Mouse (Mus musculus) liver, embryonic 15.5 days (tissue): ENCODE results near the gene Pnpo. TPM values are rescaled to one million over a fixed set of nuclear protein-coding genes. Genes with fewer than 3 reads are reported as not detected.

Experiments
- ATAC-seq: fragments of 200-750 bp; cut with Nextera tagmentation; 2 replicates; pipeline ENCODE4 v1.8.0; 2017; ENCODE audit warnings: moderate number of reproducible peaks, mild to moderate bottlenecking, moderate library complexity; ENCODE audit not compliant: insufficient read depth
- H3K27ac ChIP-seq: fragments of 300-500 bp; sonication (generic); replicated peaks from 2 replicates; pipeline ENCODE4 v1.5.1; 2015; ENCODE audit warnings: mild to moderate bottlenecking, inconsistent platforms
- H3K27me3 ChIP-seq: fragments of 300-500 bp; sonication (generic); 2 replicates; pipeline ENCODE4 v1.6.1; 2015; ENCODE audit warnings: mild to moderate bottlenecking, inconsistent platforms
- H3K36me3 ChIP-seq: fragments of 300-500 bp; sonication (generic); replicated peaks from 2 replicates; pipeline ENCODE4 v1.6.1; 2015; ENCODE audit warnings: moderate library complexity, mild to moderate bottlenecking, inconsistent platforms
- H3K4me1 ChIP-seq: fragments of 300-500 bp; sonication (generic); replicated peaks from 2 replicates; pipeline ENCODE4 v1.6.1; 2015; ENCODE audit warnings: inconsistent platforms
- H3K4me2 ChIP-seq: fragments of 300-500 bp; sonication (generic); 2 replicates; pipeline ENCODE4 v1.6.1; 2015; ENCODE audit warnings: moderate library complexity, mild to moderate bottlenecking, inconsistent platforms
- H3K4me3 ChIP-seq: fragments of 300-500 bp; sonication (generic); replicated peaks from 2 replicates; pipeline ENCODE4 v1.5.1; 2015; ENCODE audit warnings: mild to moderate bottlenecking, inconsistent platforms
- H3K9ac ChIP-seq: fragments of 300-500 bp; sonication (generic); 2 replicates; pipeline ENCODE4 v1.6.1; 2015; ENCODE audit warnings: moderate library complexity, mild to moderate bottlenecking, inconsistent platforms
- H3K9me3 ChIP-seq: fragments of 300-500 bp; sonication (generic); replicated peaks from 2 replicates; pipeline ENCODE4 v1.6.1; 2016; ENCODE audit warnings: inconsistent platforms
- WGBS: fragments of 180-500 bp; shearing (Covaris S2); methylation state at CpG from one replicate; pipeline ENCODE4 v1.1.7; 2015; ENCODE audit warnings: mixed read lengths; ENCODE audit not compliant: insufficient replicate concordance; 5-methylcytosine and 5-hydroxymethylcytosine counted together
- polyA plus RNA-seq: library from polyadenylated mRNA; unstranded; fragments of >200 nt; fragmentation: Nextera tagmentation; extraction: Ambion mirVana; gene quantifications from 2 replicates; pipeline ENCODE4 v1.2.1, GENCODE M21; 2015

The Pnpo gene
- polyA plus RNA-seq, 1 experiment from 2014 or later: 719 TPM

DNA sequence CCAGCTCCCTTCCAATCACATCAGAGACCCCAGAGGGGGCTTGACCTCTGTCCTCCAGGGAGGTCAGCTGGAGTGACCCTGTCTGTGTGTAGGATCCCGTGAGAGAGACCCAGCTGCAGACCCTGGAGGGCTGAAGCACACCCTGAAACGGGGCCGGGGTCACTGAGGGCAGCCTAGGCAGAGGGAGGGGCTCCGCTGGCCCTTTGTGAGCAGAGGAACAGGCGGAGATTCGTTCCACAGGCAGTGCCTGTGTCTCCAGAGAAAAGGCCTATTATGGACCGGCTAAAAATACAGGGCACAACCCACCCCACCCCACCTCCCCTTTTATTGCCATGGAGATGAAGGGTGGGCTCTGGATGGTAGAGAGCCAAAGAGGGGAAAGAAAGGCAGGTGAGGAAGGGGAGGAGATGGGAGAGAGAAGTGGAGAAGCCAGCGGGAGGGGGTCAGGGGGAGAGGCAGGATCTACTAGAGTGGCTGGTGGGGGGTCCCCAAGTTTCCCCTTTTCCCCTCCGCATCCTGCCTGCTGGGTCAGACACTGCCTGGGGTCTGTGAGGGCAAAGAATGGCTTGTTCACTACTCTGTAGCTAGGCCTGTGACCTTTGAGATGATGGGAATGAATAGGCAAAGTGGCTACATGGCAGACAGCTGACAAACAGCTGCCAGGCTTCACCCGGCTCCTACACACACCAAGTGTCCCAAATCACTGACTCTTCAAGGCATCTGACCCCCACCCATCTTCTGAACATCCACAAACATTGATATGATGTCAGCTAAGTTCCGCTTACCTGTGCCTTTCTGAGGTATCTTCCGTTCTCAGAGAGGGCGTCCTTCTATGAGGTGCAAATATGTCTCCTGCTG lies 44.1 kb downstream of the Pnpo start:
- Histone ChIP-seq H3K36me3 (no peaks in the 10 kb centered on the region), H3K4me1 (no peaks in the 10 kb centered on the region), H3K9me3 (no peaks in the 10 kb centered on the region), H3K9ac (no peak overlapping the region), H3K4me2 (no peak overlapping the region), H3K27me3 (peaks cover 11% of the 10 kb centered on the region; the same call in 1 of the 2 replicates), H3K4me3 (no peak overlapping the region), H3K27ac (no peak overlapping the region)
- ATAC-seq: no peak
- WGBS: 56% methylated on average over 13 of the region's 13 CpGs

DNA sequence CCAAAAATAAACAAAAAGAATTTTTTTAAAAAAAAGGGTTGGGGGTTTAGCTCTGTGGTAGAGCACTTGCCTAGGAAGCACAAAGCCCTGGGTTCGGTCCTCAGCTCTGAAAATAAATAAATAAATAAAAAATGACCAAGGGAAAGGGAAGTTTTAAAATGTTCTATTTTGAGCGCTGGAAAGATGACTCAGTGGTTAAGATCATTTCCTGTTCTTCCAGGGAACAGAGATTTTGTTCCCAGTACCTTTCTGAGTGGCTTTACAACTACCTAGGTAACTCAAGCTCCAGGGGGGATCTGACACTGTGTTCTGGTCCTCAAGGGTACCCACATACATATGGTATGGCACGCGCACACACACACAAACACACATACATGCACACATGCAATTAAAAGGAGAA lies 47.9 kb downstream of the Pnpo start:
- Histone ChIP-seq H3K36me3 (no peaks in the 10 kb centered on the region), H3K27me3 (peaks cover 11% of the 10 kb centered on the region; the same call in 1 of the 2 replicates), H3K4me3 (no peak overlapping the region), H3K4me2 (no peak overlapping the region), H3K9me3 (no peaks in the 10 kb centered on the region), H3K9ac (no peak overlapping the region), H3K27ac (no peak overlapping the region), H3K4me1 (no peaks in the 10 kb centered on the region)
- ATAC-seq: no peak
- WGBS: 50% methylated on average over 4 of the region's 4 CpGs

- 59% methylated on average over 11 of the region's 11 CpGs for WGBS
- ATAC-seq: no peak
These were observed 50.5 kb downstream of the Pnpo start for GRCm38 (mm10) chr11:96893203-96893842.

DNA sequence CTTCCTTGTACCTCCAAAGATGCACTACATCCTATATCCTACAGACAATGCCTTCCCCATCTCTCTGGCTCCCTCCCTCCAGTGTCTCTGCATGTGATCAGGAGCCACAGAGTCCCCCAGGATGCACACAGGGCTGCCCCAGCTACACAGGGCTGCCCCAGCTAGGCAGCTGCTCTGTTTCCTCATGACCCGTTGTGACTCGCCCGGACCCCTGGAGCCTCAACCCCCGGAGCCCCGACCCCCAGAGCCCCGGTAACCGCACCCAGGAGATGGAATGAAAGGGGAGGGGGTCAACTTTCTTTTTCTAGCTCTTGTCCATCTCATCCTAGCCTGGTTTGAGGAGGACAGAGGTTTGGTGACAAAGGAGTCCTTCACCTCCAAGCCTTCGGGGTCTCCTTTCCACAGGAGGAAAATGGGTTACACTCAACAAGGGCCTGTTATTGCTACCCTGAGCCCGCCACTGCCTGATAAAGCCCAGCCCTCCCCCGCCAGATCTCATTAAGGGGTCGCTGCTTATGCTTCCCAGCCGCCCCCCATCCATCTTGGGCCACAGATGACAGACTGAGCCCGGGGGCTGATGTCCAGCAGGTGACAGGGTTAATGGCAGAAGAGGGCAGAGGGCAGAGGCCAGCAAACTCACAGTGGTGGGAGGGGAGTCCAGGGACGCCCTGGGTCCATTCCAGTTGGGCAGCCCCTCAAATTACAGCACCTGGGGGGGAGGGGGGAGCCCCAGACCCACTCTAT lies 51.8 kb downstream of the Pnpo start:
- H3K4me3 ChIP-seq: no peak overlapping the region
- no peak overlapping the region for H3K4me2 ChIP-seq
- no peaks in the 10 kb centered on the region for H3K4me1 ChIP-seq
- H3K9me3 ChIP-seq: no peaks in the 10 kb centered on the region
- WGBS: 54% methylated on average over 14 of the region's 14 CpGs
- H3K27ac ChIP-seq: no peak overlapping the region
- no peaks in the 10 kb centered on the region for H3K36me3 ChIP-seq
- H3K9ac ChIP-seq: no peak overlapping the region
- no peak for ATAC-seq
- H3K27me3 ChIP-seq: 0 out of 2 replicates have a peak, but pooled peaks cover 7% of the 10 kb centered on the region

More at GRCm38 (mm10) chr11:96893203-96893842, 50.5 kb downstream of the Pnpo start:
- no peaks in the 10 kb centered on the region for H3K4me1 ChIP-seq
- H3K4me2 ChIP-seq: no peak overlapping the region
- H3K9me3 ChIP-seq: no peaks in the 10 kb centered on the region
- no peak overlapping the region for H3K4me3 ChIP-seq
- H3K36me3 ChIP-seq: no peaks in the 10 kb centered on the region
- no peak overlapping the region for H3K9ac ChIP-seq
- H3K27ac ChIP-seq: no peak overlapping the region
- H3K27me3 ChIP-seq: peaks cover 7% of the 10 kb centered on the region; the same call in 1 of the 2 replicates

Other genes with a start within 250 kb of the Pnpo start
- 8.6 and 8.7 TPM in 2 replicates for gene Snx11, start 166.4 kb downstream of the Pnpo start, polyA plus RNA-seq
- gene Cbx1, start 154.9 kb downstream of the Pnpo start, polyA plus RNA-seq: 26.1 and 29.8 TPM in 2 replicates
- gene Nfe2l1, start 114.0 kb downstream of the Pnpo start, polyA plus RNA-seq: 18.8 and 20.8 TPM in 2 replicates
- 21.1 and 21.4 TPM in 2 replicates for gene Copz2, start 94.1 kb downstream of the Pnpo start, polyA plus RNA-seq
- gene Cdk5rap3, start 27.5 kb downstream of the Pnpo start, polyA plus RNA-seq: 33.7 and 40.6 TPM in 2 replicates
- gene Prr15l, start 15.9 kb downstream of the Pnpo start, polyA plus RNA-seq: 5.9 and 6.1 TPM in 2 replicates
- gene Sp2, start 39.0 kb upstream of the Pnpo start, polyA plus RNA-seq: 17.6 and 18.0 TPM in 2 replicates
- gene Sp6, start 69.4 kb upstream of the Pnpo start, polyA plus RNA-seq: 0.03 and 0.05 TPM in 2 replicates
- 11.8 and 13.2 TPM in 2 replicates for gene Scrn2, start 86.0 kb upstream of the Pnpo start, polyA plus RNA-seq
- gene Lrrc46, start 97.4 kb upstream of the Pnpo start, polyA plus RNA-seq: 0.08 and 0.54 TPM in 2 replicates
- 34.0 and 34.6 TPM in 2 replicates for gene Mrpl10, start 97.6 kb upstream of the Pnpo start, polyA plus RNA-seq
- 2.3 and 2.9 TPM in 2 replicates for gene Osbpl7, start 106.6 kb upstream of the Pnpo start, polyA plus RNA-seq
- 0.08 and 0.15 TPM in 2 replicates for gene Tbx21, start 171.3 kb upstream of the Pnpo start, polyA plus RNA-seq
- 1.9 and 2.1 TPM in 2 replicates for gene Tbkbp1, start 207.5 kb upstream of the Pnpo start, polyA plus RNA-seq
- 18.4 and 18.6 TPM in 2 replicates for gene Kpnb1, start 243.9 kb upstream of the Pnpo start, polyA plus RNA-seq